Mouse (Mus musculus) intestine, postnatal 0 days (tissue): ENCODE data around the gene Fbxw7. TPM values are rescaled to one million over a fixed set of nuclear protein-coding genes. Genes with fewer than 3 reads are reported as not detected.

ENCODE experiments used
- ATAC-seq: fragments of 200-750 bp; cut with Nextera tagmentation; 2 replicates; pipeline ENCODE4 v1.8.0; 2017; ENCODE audit warnings: mild to moderate bottlenecking, moderate TSS enrichment, moderate library complexity
- H3K27ac ChIP-seq: fragments of 300-500 bp; sonication (generic); 2 replicates; pipeline ENCODE4 v1.5.1; 2014; ENCODE audit warnings: mild to moderate bottlenecking, low read depth, low read length, moderate library complexity
- H3K27me3 ChIP-seq: fragments of 300-500 bp; sonication (generic); replicated peaks from 2 replicates; pipeline ENCODE4 v1.6.1; 2014; ENCODE audit warnings: low read length, mixed read lengths; ENCODE audit not compliant: control insufficient read depth, insufficient read depth
- H3K36me3 ChIP-seq: fragments of 300-500 bp; sonication (generic); 2 replicates; pipeline ENCODE4 v1.6.1; 2014; ENCODE audit warnings: mild to moderate bottlenecking, moderate library complexity; ENCODE audit not compliant: control insufficient read depth, insufficient read depth
- H3K4me1 ChIP-seq: fragments of 300-500 bp; sonication (generic); replicated peaks from 2 replicates; pipeline ENCODE4 v1.6.1; 2014; ENCODE audit warnings: antibody characterized with exemption, low read length, mixed read lengths; ENCODE audit not compliant: control insufficient read depth, insufficient read depth
- H3K4me2 ChIP-seq: fragments of 300-500 bp; sonication (generic); replicated peaks from 2 replicates; pipeline ENCODE4 v1.6.1; 2014; ENCODE audit warnings: low read depth, mild to moderate bottlenecking, moderate library complexity
- H3K4me3 ChIP-seq: fragments of 300-500 bp; sonication (generic); 2 replicates; pipeline ENCODE4 v1.5.1; 2014; ENCODE audit warnings: low read depth, low read length
- H3K9ac ChIP-seq: fragments of 300-500 bp; sonication (generic); 2 replicates; pipeline ENCODE4 v1.6.1; 2014; ENCODE audit warnings: mild to moderate bottlenecking, low read depth, low read length
- H3K9me3 ChIP-seq: fragments of 300-500 bp; sonication (generic); 2 replicates; pipeline ENCODE4 v1.6.1; 2016; ENCODE audit warnings: mixed run types; ENCODE audit not compliant: control insufficient read depth
- CTCF ChIP-seq: sonication (generic); IDR thresholded peaks from 2 replicates; pipeline ENCODE4 v1.5.1; 2016; ENCODE audit warnings: low read depth, mild to moderate bottlenecking, control low read depth, antibody characterized with exemption, moderate library complexity
- WGBS: fragments of 180-500 bp; shearing (Covaris S2); extraction: QIAGEN DNeasy Blood & Tissue Kit; methylation state at CpG from one replicate; pipeline ENCODE4 v1.1.7; 2014; 5-methylcytosine and 5-hydroxymethylcytosine counted together
- polyA plus RNA-seq: library from polyadenylated mRNA; unstranded; fragments of >200 nt; fragmentation: Nextera tagmentation; extraction: Ambion mirVana; gene quantifications from 2 replicates; pipeline ENCODE4 v1.2.1, GENCODE M21; 2015

Gene Fbxw7
- polyA plus RNA-seq, 1 experiment from 2014 or later = 5.7 TPM

DNA sequence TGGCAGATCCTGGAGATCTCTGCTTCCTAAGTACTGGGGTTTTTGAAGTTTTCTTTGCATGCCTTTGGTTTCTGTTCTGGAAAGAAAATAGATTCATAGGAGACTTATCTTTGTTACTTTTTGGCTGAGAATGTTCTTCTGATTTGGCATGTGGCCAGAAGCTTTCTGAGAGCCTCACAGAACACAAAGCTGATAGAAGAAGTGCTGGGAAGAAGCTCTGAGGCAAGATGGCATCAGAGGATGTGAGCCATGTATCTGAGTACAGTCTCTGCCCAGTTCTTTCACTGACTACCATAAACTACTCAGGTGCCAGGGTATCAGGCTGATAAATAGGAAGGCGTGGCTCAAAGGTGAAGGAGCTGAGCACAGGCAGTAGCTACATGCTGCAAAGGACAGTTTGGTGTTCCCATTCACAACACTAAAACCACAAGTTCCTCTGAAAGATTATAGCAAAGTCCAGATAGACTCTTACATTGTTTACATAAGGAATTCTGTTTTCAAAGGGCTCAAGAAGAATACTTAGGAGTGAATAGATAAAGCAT is 52.4 kb downstream of the Fbxw7 start:
- no peak overlapping the region for H3K4me3 ChIP-seq
- ATAC-seq = 0 out of 2 replicates have a peak, but pooled peaks have one; percentile 38
- no peak overlapping the region for H3K27ac ChIP-seq
- no peak for TF ChIP-seq CTCF
- no peaks in the 10 kb centered on the region for H3K9me3 ChIP-seq
- WGBS = 22% methylated on average over 1 of the region's 1 CpGs
- no peak overlapping the region for H3K9ac ChIP-seq
- H3K36me3 ChIP-seq = no peaks in the 10 kb centered on the region
- no peaks in the 10 kb centered on the region for H3K27me3 ChIP-seq
- no peak overlapping the region for H3K4me2 ChIP-seq
- no peaks in the 10 kb centered on the region; the same call in 1 of the 2 replicates for H3K4me1 ChIP-seq

DNA sequence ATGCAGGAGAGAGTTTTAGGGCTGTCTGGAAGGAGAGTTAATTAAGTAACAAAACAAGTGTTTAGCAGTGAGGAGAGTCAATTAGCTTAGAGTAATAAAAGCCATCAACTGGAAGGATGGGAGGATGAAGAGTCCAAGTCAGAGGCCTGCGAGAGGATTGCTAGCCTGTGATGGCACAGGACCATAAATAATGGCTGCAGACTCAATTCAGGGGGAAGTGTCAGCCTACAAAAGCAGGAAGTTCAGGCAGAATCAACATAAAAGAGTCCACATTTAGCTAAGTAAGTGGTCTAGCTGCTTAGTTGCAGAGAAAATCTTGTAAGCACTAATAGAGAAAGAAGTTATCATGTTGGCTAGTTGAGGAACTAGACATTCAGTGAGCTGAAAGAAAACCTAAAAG is 52.9 kb downstream of the Fbxw7 start:
- Histone ChIP-seq H3K27me3 (no peaks in the 10 kb centered on the region), H3K9ac (no peak overlapping the region), H3K4me1 (no peaks in the 10 kb centered on the region; the same call in 1 of the 2 replicates), H3K27ac (no peak overlapping the region), H3K4me2 (no peak overlapping the region), H3K9me3 (no peaks in the 10 kb centered on the region), H3K36me3 (no peaks in the 10 kb centered on the region), H3K4me3 (no peak overlapping the region)
- 8% methylated on average over 1 of the region's 1 CpGs for WGBS
- no peak for ATAC-seq
- TF ChIP-seq CTCF = no peak

- Histone ChIP-seq H3K27me3 (no peaks in the 10 kb centered on the region), H3K9me3 (no peaks in the 10 kb centered on the region), H3K27ac (no peak overlapping the region), H3K4me2 (no peak overlapping the region), H3K4me1 (no peaks in the 10 kb centered on the region; the same call in 1 of the 2 replicates), H3K36me3 (no peaks in the 10 kb centered on the region), H3K9ac (no peak overlapping the region), H3K4me3 (no peak overlapping the region)
- peak; percentile 41 for TF ChIP-seq CTCF
- ATAC-seq = no peak
These were observed 55.1 kb downstream of the Fbxw7 start for GRCm38 (mm10) chr3:84870126-84870525.

GRCm38 (mm10) chr3:84875306-84875705 is 60.2 kb downstream of the Fbxw7 start:
- no peaks in the 10 kb centered on the region for H3K36me3 ChIP-seq
- no peak for ATAC-seq

DNA sequence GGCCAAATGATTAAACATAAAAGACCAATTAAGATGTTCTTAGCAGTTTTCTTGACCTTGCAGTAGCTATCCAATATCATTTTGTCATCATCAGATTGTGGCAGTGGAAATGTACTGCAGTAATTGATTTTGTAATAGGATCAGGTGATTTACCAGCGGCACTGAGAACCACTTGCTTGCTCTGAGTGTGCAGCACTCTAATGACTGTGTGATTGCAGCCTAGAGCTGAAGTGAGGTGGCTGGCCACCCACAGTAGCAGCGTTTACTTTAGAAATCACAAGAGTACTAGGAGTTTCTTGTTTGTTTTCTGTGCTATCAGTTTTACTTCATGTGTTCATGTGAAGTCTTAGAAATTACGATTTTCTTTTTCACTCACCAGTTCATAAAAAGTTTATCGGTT is 61.1 kb downstream of the Fbxw7 start:
- 50% methylated on average over 4 of the region's 4 CpGs for WGBS
- Histone ChIP-seq H3K4me1 (no peaks in the 10 kb centered on the region), H3K4me2 (no peak overlapping the region), H3K36me3 (no peaks in the 10 kb centered on the region), H3K9me3 (no peaks in the 10 kb centered on the region), H3K27ac (no peak overlapping the region), H3K4me3 (no peak overlapping the region), H3K27me3 (no peaks in the 10 kb centered on the region), H3K9ac (no peak overlapping the region)
- ATAC-seq = no peak
- TF ChIP-seq CTCF = no peak

More at GRCm38 (mm10) chr3:84875306-84875705, 60.2 kb downstream of the Fbxw7 start:
- no peak overlapping the region for H3K4me2 ChIP-seq
- H3K27ac ChIP-seq = no peak overlapping the region
- H3K27me3 ChIP-seq = no peaks in the 10 kb centered on the region
- no peaks in the 10 kb centered on the region for H3K4me1 ChIP-seq
- H3K9me3 ChIP-seq = no peaks in the 10 kb centered on the region
- H3K4me3 ChIP-seq = no peak overlapping the region
- no peak for TF ChIP-seq CTCF
- H3K9ac ChIP-seq = no peak overlapping the region
- 49% methylated on average over 9 of the region's 9 CpGs for WGBS

- H3K4me3 ChIP-seq = no peak overlapping the region
- no peak overlapping the region for H3K27ac ChIP-seq
- H3K9me3 ChIP-seq = no peaks in the 10 kb centered on the region
- no peaks in the 10 kb centered on the region for H3K36me3 ChIP-seq
- no peak overlapping the region for H3K4me2 ChIP-seq
- no peak for TF ChIP-seq CTCF
- no peaks in the 10 kb centered on the region for H3K27me3 ChIP-seq
- H3K4me1 ChIP-seq = no peaks in the 10 kb centered on the region
- no peak for ATAC-seq
- H3K9ac ChIP-seq = no peak overlapping the region
- 37% methylated on average over 11 of the region's 11 CpGs for WGBS
These were observed 68.9 kb downstream of the Fbxw7 start for GRCm38 (mm10) chr3:84883817-84884483.
